Mouse (Mus musculus) inflammation-experienced regulatory T-cells, adult 6 months (primary cell): ENCODE measurements around the gene Gm45713. TPM values are rescaled to one million over a fixed set of nuclear protein-coding genes. Genes with fewer than 3 reads are reported as not detected.
"Not testable (repeated sequence)": the region's sequence is repeated elsewhere in the genome, so short reads cannot be mapped to it uniquely, and the experiment has no call there.

ENCODE experiments used
- ATAC-seq: one replicate; pipeline ENCODE4 v1.8.0; 2017
- polyA plus RNA-seq, 3 experiments: library from polyadenylated mRNA; unstranded; fragments of 100-300 nt; shearing (Covaris generic); gene quantifications; one replicate each; pipeline ENCODE4 v1.2.1; 2017

The Gm45713 gene
- polyA plus RNA-seq, 3 experiments from 2014 or later: 1.4 to 2.4 (median 1.6) TPM

DNA sequence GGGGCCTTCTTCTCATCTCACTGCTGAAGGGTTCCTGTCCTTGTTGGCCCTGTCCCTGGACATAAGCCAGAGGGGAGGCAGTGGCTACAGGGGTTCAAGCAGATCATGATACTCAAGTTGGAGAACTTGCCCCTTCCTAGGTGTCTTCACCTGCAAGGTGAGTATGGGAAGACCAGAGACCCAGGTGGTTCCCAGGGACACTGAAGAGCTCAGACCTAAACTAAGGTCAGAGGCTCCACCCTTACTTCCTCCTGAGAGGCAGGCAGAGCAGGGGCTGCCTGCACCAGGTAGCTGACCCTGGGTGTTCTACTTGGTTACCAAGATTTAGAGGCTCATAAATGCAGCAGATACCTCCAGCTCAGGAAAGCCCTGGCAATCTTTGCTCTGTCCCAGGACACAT, 14.1 kb downstream of the Gm45713 start:
- ATAC-seq: no peak

DNA sequence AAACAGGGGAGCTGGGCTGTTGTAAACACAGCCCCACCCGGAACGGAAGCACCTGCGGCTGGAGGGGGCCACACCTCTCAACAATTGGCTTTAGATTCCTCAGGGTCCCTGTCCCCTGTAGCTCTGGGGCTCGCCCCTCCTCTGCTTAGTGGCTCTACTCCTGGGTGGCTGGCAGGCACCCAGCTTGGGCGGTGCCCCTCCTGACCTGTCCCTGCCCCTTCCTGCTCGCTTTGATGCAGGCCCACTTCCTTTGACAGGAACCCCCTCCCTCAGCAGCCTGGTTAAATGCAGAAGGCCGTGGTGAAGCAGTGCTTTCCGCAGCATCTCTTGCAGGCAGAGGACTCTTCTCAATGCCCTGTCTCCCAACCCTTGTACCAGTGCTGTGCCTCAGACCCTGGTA, 14.6 kb downstream of the Gm45713 start:
- peak; percentile 64 for ATAC-seq

DNA sequence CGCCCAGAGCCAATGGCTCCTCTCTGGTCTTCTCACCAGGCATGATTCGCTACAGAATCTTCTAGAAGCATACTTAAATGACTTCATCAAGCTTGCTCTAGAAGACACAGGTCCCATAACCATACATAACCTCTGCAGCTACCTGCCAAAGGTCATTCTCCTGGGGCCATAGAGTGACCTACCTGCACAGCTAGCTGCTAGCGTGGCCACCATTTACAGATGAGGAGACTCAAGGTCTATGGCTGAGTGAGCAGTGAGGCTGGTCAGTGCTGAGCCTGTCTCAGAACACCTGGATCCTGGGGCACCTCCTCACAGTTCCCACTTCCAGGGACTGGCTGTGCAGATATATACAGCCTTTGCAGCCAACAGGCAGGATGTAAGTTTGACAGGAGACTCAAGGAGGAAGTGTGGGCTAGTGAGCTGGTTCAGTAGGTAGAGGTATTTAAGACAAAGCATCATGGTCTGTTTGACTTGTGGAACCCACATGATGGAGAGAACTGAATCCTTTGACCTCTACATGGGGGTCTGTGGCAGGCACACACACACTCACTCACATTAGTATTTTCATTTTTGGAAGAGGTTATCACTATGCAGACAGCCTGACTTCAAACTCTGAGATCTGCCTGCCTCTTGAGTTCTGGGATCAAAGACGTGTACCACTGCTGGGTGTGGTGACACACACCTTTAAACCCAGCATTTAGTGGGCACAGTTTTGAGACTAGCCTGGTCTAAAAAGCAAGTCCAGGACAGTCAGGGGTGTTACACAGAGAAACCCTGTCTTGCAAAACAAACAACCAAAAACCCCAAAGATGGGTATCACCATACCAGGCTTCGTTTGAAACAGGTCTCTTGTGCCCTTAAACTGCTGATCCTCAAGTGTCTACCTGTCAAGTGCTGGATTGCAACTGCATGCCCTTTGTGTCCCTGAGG, 16.0 kb downstream of the Gm45713 start:
- no peak for ATAC-seq

DNA sequence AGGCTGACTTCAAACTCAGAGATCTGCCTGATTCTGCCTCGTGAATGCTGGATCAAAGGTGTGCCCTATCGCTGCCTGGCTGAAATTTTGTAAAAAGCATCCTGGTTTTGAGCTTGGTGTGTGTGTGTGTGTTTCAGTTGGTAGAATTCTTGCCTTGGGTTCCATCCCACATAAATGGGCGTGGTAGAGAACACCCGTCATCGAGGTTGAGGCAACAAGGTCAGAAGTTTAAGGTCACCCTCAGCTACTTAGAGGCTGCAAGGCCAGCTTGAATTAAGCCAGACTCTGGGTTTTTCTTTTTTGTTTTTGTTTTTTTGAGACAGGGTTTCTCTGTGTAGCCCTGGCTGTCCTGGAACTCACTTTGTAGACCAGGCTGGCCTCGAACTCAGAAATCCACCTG, 17.7 kb downstream of the Gm45713 start:
- ATAC-seq: no peak

DNA sequence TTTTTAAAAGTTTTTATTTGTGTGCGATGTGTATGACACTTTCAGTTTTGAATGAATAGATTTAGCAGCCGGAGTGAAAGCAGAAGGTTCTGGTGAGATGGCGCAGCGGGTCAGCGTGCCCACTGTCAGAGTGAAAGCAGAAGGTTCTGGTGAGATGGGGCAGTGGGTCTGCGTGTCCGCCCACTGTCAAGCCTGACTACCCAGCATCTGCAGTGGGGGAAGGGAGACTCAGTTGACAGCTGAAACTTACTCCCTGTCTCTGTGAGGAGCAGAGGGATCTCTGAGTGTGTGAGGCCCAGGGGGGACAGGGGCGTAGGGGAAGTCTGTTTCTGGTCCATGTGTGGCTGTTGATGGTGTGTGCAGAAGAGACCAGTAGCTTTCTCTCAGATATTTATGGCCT, 18.5 kb downstream of the Gm45713 start:
- no peak for ATAC-seq

DNA sequence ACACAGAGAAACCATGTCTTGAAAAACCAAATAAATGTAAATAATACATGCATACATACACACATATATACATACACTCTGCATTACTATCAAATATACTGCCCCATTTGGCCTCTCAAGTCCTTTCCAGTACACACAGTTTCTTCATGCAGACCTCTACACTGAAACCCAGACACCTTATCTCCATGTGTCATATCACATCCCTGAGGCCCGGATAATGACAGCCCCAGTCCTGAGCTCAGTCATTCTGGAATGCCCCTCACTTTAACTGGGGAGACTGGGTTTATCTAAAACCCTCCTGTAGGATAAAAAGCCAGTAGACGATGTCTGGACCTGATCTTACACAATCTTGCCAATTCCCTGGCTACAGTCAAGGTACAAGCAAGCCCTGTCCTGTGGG, 22.6 kb downstream of the Gm45713 start:
- ATAC-seq: no peak

DNA sequence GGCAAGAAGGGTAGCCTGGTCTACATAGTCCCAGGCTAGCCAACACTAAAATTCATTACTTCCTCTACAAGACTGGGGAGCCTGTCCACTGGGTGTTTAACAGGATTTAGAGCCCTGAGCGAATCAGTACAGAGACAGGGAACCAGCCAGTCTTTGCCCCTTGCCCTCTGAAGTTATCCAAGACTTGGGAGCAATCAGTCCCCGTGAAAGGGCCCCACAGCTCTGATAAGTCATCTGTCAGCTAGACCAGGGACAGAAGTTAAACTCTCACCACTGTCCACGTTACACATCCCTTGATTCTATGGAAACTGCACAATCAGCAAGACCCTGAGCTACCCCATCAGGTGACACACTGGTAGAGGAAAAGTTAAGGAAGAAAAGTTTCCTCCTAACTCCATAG, 23.5 kb downstream of the Gm45713 start:
- ATAC-seq: no peak

DNA sequence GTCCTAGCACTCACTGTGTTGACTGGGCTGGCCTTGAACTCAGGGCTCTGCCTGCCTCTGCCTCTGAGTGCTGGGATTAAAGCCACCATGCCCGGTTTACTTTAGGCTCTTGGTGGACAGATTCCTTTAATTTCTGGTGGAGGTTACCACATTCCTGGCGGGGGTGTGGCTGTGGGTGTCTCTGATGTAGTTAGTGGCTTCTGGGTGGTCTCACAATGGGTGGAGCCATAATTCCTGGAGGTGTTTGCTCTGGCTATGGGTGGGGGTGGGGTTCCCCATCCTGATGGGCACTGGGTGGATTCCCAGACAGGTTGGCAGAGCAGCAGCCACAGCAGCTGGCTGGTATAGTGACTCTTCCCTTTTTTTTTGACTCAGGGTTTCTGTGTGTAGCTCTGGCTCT, 24.1 kb downstream of the Gm45713 start:
- ATAC-seq: no peak

DNA sequence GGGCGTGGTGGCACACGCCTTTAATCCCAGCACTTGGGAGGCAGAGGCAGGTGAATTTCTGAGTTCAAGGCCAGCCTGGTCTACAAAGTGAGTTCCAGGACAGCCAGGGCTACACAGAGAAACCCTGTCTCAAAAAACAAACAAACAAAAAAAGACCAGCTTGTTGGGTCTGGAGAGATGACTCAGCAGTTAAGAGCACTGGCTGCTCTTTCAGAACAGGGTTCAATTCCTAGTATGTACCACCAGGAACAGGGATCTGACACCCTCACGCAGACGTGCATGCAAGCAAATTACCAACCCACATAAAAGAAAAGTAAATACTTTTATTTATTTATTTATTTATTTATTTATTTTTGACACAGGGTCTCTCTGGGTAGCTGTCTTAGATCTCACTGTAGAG, 25.9 kb downstream of the Gm45713 start:
- not testable (repeated sequence) for ATAC-seq

DNA sequence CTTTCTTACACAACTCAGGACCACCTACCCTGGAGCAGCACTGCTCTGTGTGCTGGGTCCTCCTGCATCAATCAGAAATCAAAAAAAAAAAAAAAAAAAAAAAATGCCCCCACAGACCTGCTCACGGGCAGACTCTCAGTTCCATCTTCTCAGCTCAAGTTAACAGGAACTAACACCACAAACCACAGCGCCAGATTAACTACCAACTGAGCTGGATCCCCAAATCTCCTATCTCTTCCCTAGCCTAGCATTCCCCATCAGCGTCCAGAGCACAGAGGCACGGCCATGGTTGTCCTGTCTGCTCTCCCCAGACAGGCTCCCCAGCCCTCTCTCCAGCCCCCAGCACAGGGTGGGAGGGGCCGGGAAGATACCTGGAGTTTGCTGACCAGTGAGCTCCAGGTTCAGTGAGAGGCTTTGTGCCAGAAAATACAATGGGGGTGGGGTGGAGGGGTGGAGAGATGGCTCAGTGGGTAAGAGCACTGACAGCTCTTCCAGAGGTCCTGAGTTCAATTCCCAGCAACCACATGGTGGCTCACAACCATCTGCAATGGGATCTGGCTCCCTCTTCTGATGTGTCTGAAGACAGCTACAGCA, 28.9 kb downstream of the Gm45713 start:
- ATAC-seq: no peak

DNA sequence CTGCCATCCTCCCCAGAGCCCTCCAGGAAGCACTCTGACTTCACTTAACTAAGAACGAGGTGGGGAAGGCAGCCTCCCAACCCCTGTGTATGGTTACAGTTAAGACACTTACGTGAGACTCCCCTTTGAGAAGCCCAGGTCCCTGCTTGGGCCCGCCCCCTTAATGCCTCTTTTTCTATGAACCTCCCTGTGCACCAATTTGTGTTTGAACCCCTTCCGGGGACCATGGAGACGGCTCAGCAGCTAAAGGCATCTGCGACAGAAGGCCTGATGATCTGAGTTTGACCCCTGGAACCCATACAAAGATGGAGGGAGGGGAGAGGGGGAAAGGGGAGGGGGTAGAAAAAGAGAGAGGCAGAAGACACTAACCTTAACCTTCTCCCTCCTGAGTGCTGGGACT, 29.6 kb downstream of the Gm45713 start:
- ATAC-seq: no peak

DNA sequence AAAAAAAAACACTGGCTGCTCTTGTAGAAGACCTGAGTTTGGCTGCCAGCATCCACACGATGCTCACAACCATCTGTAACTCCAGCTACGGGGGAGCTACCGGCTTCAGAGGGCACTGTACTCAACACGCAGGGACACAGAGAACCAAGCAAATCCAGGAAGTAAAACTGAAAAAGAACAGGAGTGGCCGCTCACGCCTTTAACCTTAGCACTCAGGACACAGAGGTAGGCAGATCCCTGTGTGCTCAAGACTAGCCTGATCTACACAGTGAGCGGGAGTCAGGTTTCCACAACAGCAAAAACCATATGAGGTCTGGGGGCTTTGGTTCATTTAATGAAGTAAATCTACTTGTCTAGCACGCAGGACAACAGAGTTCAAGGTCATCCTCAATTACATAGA, 30.5 kb downstream of the Gm45713 start:
- ATAC-seq: no peak

DNA sequence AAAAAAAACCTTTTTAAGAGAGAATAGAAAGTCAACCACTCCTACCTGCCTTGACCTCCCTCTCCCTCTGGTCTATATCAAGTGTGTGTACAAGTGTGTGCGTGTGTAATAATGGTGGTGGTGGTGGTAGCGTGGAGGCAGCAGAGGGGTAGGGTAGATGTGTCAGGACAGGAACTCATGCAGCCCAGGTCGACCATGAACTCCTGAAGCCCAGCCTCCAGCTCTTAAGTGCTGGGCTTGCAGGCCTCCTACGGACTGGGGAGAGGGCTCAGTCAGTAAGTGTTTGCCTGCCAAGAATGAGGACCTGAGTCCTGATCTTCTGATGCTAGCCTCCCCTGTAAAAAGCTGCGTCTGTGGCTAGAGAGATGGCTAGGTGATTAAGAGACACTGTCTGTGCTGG, 31.1 kb downstream of the Gm45713 start:
- no peak for ATAC-seq

DNA sequence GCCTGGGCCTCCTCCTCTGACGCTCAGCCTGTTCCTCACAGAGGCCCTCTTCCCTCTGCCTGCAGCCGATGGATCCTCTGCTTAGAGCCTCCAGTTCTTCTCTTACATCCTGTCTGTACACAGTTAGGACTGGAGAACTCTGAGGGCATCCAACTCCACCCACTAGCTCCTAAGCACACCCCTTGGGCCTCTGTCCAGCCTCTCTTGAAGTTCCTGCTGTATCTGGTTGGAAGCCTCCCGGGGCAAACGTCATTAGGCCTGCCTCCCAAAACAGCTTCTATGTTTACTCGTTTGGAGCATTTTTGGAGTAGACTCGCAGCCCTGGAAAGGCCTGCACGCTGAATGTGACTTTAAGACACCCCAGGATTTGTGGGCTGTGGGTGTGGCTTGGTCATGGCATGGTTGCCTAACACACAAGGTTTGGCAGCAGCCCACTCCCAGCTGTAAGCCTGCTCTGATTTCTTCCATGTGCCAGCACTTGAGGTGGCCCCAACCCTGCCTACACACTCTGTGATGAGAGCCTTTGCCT, 32.3 kb downstream of the Gm45713 start, which contains the start of gene Fcgrt:
TSS of gene Fcgrt (minus strand) at position 200 of the 529 bp plus-strand sequence.
- ATAC-seq: no peak

DNA sequence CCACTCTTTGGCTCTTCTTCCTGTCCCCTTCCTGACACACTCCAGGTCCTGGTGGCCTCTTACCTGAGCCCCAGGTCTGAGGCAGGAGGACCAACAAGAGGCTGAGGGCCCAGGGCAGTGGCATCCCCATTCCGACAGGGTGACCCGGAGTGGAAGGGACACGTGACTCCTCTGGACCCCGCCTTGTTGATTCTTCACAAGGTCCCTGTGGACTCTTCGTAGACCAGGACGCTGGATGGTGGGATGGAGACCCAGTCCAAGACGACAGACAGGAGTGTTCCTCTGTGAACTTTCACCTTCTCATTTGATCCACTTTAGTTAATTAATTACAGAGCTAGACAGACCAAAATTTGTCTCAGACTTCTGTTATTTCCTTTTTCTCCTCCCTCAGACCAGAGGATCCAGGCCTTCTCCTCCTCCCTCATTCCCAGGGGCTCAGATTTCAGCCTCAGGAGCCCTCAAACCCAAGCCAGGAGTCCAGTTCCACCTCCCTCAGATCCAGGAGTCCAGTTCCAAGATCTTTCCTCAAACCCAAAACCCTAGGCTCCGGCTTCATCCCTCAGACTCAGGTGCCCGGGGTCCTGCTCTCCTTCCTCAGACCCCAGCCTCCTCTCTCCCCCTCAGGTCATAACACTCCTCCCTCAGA, 33.0 kb downstream of the Gm45713 start:
- ATAC-seq: no peak

DNA sequence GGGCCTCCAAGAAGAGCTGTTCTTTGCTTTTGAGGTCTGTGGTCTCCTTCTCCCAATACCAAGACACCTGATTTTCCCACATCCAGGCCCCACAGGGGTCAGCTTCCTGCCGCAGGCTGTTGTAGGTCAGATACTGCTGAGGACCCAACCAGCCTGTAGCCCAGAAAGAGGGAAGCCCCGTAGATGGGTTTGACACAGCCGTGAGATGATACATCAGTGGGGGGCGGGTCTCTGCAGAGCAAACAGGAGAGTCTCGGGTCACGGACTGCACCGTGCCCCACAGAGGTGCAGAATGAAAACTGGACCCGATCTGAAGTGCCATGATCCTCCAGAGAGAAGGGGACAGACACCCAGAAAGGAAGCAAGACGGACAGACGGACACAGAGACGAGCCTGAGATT, 33.6 kb downstream of the Gm45713 start:
- no peak for ATAC-seq

DNA sequence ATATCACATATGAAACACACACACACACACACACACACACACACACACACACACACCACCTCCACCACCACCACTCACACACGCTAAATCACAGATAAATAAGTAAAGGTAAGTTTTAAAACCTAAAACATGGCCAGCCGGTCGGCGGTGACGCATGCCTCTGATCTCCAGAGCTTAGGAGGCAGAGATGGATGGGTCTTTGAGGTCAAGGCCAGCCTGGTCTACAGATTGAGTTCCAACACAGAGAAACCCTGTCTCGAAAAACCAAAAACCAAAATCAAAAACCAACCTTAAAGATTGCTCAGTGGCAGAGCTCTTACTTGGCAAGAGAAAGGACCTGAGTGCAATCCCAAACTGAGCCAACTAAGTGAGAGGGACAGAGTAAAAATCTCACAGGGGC, 36.0 kb downstream of the Gm45713 start:
- no peak for ATAC-seq

DNA sequence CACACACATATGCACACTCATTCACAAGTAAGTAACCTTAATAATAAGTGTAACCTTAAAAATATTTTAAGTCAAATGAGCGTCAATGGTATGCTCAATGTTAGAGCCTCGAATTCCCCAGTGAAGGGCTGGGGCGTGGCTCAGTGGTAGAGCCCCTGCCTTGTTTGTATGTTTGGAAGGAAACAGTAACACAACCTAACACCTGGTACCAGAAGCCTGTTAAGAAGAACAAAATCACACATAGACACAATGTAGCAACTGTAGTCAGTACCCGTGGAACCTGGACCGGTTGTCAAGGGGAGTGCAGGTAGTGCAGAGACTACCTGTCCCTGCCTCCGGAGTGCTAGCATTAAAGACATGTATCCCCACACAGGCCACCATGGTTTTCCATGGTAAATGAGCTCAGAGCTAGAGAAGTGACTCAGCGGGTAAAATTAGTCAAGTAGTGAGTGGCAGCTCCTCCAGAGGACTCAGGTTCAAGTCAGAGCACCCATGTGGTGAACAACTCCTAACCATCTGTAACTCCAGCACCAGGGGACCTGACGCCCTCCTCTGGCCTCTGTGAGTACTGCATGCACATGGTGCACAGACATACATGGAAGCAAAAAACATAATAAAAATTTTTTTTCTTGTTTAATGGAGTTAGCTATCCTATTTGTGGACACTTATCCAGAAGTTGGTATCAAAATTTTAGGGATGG, 37.3 kb downstream of the Gm45713 start:
- ATAC-seq: no peak

DNA sequence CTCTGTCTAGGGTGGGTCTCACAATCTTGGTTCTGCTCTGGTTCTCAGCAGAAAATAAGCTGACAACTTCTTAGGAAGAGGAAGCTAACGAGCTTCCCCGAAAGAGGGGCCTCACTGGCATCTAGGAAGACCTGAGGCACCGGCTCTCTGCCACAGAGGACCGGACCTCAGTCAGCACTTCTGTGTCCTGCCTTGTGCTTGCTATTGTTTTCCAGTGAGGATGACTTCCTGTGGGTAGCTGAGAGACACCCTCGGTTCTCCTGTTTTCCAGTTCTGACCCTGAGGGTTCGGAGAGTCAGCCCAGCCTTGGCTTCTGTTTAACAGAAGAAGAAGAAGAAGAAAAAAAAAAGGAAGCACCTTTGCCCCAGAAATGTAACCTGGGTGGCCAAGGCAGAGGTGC, 38.6 kb downstream of the Gm45713 start:
- ATAC-seq: no peak

DNA sequence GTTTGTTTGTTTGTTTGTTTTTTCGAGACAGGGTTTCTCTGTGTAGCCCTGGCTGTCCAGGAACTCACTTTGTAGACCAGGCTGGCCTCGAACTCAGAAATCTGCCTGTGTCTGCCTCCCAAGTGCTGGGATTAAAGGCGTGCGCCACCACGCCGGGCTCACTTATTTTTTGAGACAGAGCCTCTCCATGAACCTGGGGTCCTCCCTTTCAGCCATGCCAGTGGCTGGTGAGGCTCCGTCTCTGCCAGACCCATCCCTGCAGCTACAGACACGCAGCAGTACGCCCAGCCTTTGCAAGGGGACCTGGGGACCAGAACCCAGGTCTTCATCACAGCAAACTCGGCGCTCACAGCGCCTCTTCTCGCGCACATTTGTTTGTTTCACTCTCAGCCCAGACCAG, 40.1 kb downstream of the Gm45713 start:
- ATAC-seq: not testable (repeated sequence)

DNA sequence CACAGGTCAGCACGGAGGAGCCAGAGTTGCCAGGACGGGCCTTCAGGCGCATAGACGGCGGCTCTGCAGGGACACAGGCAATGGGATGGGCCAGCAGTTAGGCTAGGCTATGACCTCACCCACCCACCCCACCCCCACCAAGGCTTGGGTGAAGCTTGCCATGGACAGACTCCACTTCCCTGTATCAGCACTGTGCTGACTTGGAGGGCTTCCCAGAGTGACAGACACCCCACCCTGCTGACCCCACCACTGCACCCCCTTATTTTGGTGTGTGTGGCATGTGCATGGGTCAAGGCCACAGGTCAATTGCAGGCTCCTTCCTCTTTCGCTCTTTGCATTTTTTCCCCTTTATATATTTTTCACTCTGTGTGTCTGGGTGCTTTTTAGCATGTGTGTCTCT, 40.7 kb downstream of the Gm45713 start:
- ATAC-seq: no peak

DNA sequence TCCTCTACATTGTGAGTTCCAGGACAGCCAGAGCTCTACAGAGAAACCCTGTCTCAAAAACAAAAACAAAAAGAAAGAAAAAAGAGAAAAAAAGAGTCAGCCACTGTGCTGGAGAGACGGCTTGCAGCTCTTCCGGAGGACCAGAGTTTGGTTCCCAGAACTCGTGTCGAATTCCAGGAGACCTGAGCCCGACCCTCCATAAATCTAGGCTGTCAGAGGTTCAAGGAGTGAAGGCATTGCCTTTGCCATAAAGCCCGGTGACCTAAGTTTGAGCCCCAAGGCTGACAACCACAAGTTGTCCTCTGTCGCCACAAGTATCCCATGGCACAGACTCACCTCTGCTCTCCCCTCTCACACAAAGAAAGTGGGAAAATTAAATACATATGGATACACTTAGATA, 41.9 kb downstream of the Gm45713 start:
- no peak for ATAC-seq

DNA sequence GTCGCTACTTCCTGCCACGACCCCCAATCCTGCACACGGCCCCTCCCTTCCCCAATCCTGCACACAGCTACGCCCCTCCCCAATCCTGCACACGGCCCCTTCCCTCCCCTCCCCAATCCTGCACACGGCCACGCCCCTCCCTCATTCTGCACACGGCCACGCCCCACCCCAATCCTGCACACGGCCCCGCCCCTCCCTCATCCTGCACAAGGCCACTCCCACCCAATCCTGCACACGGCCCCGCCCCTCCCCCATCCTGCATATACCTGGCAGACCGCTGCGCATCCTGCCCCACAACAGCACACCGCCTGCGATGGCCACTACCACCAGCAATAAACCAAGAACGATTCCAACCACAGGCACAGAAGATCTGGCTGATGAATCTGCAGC, 42.5 kb downstream of the Gm45713 start:
- ATAC-seq: no peak
